Mouse (Mus musculus): ENCODE results near the gene Adam11. TPM values are rescaled to one million over a fixed set of nuclear protein-coding genes. Genes with fewer than 3 reads are reported as not detected.

Gene Adam11
- not detected for polyA plus RNA-seq (2017; shearing (Covaris generic))

DNA sequence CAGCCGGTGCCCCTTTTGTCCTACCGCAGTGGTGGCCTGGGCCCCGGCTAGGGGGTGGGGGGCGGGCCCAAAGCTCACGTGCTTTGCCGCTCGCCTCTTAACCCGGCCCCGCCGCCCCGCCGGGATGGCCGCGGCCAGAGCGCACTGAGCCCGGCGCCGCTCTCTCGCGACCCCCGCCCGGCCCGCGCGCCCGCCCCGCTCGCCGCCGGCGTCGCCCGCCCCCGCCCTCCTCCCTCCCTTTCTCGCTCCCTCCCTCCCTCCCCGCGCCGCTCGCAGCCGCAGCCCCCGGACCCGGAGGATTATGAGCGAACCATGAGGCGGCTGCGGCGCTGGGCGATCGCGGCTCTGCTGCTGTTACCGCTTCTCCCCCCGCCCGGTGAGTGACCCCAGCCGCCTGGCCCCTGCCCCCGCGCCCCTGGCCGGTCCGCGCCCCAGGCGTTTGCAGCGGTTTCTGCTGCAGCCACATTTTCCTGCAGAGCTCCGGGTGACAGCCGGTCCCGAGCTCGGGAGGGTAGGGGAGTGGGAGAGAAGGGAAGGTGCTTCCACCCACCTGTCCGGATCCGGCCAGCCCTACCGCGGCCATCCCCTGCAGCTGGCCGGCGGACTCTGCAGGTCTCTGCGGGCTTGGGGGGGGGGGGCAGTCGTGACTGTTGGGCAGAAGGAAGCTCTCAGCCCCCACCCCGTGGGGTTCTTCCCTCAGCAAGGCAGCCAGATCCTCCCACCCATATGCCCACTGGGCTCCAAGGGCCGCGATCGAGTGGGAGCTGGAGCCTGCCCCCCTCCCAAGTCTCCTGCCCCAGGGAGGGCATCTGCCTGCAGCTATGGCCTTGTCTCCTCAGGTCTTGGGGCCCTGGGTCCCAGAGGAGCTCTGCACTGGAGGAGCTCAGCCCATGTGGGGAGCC is at the start of gene Adam11:
Adam11 (plus strand) TSS at position 131 of the 902 bp plus-strand sequence.

DNA sequence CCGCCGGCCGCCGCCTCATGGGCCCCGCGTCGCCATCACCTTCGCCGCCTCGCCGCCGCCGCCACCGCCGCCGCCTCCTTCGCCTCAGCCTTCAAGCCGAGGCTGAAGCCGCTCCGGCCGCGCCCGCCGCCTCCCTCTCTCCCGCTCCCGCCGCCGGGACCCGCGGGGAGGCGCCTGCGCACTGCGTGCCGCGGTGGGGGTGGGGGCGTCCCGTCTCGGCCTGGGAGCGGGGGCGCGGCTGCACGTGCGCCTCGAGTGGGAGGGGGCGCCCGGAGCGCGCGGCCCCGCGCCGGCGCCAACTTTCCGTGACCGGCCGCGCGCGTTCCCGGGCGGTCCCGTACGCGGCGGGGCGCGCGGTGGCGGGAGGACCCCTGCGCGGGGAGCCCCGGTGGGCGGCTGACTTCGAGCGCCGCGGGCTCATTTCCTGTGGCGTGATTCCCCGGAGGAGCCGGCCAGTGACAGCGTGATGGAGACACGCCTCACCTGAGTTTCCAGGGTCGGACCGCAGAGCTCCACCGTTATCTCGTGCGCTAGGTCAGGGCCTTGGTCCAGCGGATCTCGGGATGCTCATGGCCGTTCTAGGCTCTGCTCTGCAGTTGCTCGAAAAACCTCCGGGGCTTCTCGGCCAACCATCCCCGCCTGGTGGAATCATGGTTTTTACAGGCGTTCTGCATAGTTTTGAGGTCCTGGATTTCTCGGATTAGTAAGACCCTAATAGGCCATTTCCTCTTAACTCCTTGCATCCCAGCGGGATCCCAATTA is 58.0 kb downstream of the Adam11 start, which contains the start of gene Gjc1:
Gjc1 (minus strand) TSS at position 680 of the 762 bp plus-strand sequence.

Other genes with a start within 250 kb of the Adam11 start
- 79.8 TPM for gene Gpatch8, start 205.0 kb upstream of the Adam11 start, polyA plus RNA-seq (2017; shearing (Covaris generic))
- gene Gm11627, start 182.0 kb upstream of the Adam11 start, polyA plus RNA-seq (2017; shearing (Covaris generic)), result not detected
- gene Fzd2, start 157.0 kb upstream of the Adam11 start, polyA plus RNA-seq (2017; shearing (Covaris generic)), result not detected
- not detected for gene Meioc, start 97.7 kb upstream of the Adam11 start, polyA plus RNA-seq (2017; shearing (Covaris generic))
- gene Ccdc43, start 63.7 kb upstream of the Adam11 start, polyA plus RNA-seq (2017; shearing (Covaris generic)), result 38.6 TPM
- not detected for gene Gjc1, start 58.3 kb downstream of the Adam11 start, polyA plus RNA-seq (2017; shearing (Covaris generic))
- not detected for gene Higd1b, start 74.4 kb downstream of the Adam11 start, polyA plus RNA-seq (2017; shearing (Covaris generic))
- 177 TPM for gene Eftud2, start 119.5 kb downstream of the Adam11 start, polyA plus RNA-seq (2017; shearing (Covaris generic))
- gene Ccdc103, start 119.8 kb downstream of the Adam11 start, polyA plus RNA-seq (2017; shearing (Covaris generic)), result not detected
- not detected for gene Fam187a, start 123.7 kb downstream of the Adam11 start, polyA plus RNA-seq (2017; shearing (Covaris generic))
- gene Gfap, start 139.5 kb downstream of the Adam11 start, polyA plus RNA-seq (2017; shearing (Covaris generic)), result 0.10 TPM
- gene Kif18b, start 163.7 kb downstream of the Adam11 start, polyA plus RNA-seq (2017; shearing (Covaris generic)), result 5.4 TPM
- gene C1ql1, start 185.2 kb downstream of the Adam11 start, polyA plus RNA-seq (2017; shearing (Covaris generic)), result not detected